Mouse (Mus musculus) megakaryocyte, adult 5-6 weeks (primary cell): ENCODE measurements around the gene Slc12a9. TPM values are rescaled to one million over a fixed set of nuclear protein-coding genes. Genes with fewer than 3 reads are reported as not detected.

Experiments
- ATAC-seq: 2 replicates; pipeline ENCODE4 v1.8.0; 2016; ENCODE audit warnings: mild to moderate bottlenecking, inconsistent platforms; ENCODE audit not compliant: poor library complexity, severe bottlenecking
- total RNA-seq, 2 experiments: library from RNA; stranded (forward) in 1 of 2; stranded (reverse) in 1 of 2; fragments of 153-499, 151-499 nt in 1 of 2; fragments of 221-1000, 200-1000 nt in 1 of 2; gene quantifications; 2 replicates each; pipeline versions ENCODE4 v1.2.3 to v1.2.4; 2015 to 2017

The Slc12a9 gene
- total RNA-seq (2015) (12.8 and 13.4 TPM in 2 replicates), total RNA-seq (2017) (20.9 and 21.6 TPM in 2 replicates)

GRCm38 (mm10) chr5:137333512-137334174 lies at the start of gene Slc12a9:
Gene Slc12a9, minus strand, starts transcription at chr5:137333597.
- ATAC-seq, result peak; percentile 95

DNA sequence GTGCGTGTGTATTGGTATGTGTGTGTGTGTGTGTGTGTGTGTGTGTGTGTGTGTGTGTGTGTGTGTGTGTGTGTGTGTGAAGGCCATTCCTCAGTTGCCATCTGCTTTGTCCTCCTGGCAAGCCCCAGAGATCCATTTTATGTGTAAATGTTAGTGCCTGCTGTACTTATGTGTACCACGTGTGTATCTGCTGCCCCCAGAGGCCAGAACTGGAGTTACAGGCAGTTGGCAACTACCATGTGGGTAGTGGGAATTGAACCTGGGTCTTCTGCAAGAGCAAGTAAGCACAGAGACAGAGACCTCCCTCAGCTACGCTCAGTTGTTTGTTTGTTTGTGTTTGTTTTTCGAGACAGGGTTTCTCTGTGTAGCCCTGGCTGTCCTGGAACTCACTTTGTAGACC lies 47.8 kb upstream of the Slc12a9 start:
- peak; percentile 47; the same call in 1 of the 2 replicates for ATAC-seq

DNA sequence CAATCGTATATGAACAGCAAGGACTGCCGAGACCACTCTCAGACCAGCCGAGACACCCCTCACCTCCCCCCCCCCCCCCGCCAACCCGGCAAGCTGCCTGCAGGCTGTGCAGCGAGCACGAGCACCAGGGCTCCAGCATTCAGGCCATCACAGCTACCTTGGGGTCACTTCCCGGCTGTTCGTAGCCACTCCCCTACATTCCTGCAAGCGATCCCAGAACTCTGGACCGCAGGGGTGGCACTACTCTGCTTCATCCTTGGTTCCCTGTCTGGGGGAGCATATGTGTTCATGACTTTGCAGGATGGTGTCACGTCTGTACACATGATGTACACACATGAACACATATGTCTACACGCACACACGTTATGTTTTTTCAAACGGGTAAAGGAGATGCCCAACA lies 44.2 kb upstream of the Slc12a9 start:
- ATAC-seq, result no peak

DNA sequence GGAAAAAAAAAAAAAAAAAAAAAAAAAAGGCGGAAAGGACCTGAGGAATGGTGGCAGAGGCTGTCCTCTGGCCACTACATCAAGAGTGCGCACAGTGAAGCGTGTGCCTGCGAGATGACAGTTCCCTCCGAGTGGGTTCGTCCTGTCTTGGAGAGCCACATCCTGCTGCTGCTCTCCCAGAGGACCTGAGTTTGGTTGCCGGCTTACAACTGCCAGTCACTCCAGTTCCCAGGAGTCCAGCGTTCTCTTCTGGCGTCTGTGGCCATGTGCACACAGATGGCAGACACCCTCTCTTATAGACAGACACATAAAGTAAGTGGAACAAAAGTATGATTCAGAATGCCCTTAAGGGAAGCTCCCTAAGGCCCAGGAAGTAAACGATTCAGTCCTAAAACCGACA lies 43.8 kb upstream of the Slc12a9 start:
- ATAC-seq, result no peak

DNA sequence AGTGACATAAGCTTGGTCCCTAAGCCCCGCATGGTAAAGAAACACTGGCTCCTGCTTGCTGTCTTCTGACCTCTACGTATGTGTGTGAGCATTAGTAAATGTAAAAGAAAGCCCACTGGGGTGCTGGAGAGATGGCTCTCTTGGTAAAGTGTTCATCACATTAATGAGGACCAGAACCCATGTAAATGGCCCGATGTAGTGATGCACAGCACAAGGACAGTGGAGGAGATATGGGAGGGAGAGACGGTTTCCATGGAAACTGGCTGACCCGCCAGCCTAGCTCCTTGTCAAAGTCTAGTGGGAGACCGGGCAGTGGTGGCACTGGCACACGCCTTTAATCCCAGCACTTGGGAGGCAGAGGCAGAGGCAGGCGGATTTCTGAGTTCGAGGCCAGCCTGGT lies 43.3 kb upstream of the Slc12a9 start:
- ATAC-seq, result no peak

- no peak for ATAC-seq
Measured at GRCm38 (mm10) chr5:137376198-137376597, 42.8 kb upstream of the Slc12a9 start.

DNA sequence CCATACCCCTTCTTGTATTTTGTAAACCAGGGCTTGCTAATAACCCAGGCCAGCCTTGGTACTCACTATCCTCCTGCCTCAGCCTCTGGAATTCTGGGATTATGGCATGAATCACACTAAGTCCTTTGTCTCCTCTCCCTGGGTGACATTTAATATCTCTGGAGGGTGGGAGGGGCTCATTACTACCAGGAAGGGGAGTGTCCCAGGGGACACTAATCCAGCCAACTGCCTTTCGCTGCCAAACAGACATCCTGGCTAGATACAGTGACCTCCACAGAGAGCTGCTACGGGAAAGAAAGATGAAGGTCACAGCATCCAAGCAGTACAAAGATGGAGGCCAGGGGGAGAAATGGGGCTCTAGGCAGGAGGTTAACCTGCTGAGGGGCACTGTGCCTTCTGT lies 42.2 kb upstream of the Slc12a9 start:
- no peak for ATAC-seq

DNA sequence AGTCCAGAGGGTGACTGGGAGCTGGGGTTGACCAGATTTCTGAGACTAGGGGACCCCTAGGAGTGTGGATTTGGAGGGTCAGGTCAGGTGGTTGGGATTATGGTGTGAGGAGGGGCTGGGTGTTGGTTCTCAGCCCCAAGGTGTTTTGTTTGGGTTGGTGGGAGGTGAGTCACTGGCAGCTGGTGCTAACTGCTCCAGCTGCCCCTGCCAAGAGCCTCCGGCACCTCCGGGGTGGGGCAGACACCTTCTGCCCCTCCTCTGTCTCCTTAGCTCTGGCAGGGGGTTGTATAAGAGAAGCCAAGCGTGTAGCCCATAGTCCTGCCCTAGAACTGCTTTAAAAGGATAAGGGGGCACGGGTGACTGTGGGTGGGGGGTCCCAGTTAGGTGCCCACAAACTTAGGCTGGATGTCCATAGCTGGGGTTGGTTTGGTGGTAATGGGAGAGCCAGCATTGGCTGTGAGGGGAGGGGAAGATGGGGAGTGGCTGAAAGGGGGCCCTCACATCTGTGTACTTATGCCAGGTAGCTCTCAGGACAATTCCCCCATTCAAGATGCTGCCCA lies 41.2 kb upstream of the Slc12a9 start:
- ATAC-seq, result no peak

- no peak for ATAC-seq
Measured at GRCm38 (mm10) chr5:137373371-137373950, 40.1 kb upstream of the Slc12a9 start.

DNA sequence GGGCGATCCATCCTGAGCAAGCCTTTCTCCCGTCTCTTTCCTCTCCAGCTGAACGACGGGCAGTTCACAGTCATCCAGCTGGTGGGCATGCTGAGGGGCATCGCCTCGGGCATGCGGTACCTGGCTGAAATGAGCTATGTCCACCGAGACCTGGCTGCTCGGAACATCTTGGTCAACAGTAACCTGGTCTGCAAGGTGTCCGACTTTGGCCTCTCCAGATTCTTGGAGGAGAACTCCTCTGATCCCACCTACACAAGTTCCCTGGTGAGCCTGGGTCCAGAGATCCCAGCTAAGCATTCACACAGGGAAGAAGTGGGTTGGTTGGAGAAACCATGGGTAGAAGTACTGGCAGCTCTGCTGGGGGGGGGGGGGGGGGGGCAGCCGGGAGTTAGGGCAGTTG lies 36.3 kb upstream of the Slc12a9 start:
- ATAC-seq, result no peak

DNA sequence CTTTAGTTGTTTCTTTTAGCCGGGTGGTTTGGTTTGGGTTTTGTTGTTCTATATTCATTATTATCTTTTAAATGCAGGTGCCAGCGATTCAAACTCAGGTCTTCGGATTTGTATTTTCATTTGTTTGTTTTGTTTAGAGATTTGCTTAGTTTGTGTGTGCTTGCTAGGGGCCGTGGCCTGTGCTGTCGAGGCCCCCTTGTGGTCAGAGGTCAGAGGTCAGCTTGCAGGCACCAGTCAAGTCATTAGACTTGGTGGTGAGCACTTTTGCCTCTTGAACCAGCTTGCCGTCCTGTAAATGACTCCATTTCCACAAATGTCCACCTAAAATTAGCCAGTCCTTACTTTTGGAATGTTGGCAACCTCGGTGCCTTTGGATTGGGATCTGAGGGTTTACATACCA lies 25.0 kb upstream of the Slc12a9 start:
- no peak for ATAC-seq

GRCm38 (mm10) chr5:137354091-137354490 lies 20.7 kb upstream of the Slc12a9 start:
- ATAC-seq, result no peak

DNA sequence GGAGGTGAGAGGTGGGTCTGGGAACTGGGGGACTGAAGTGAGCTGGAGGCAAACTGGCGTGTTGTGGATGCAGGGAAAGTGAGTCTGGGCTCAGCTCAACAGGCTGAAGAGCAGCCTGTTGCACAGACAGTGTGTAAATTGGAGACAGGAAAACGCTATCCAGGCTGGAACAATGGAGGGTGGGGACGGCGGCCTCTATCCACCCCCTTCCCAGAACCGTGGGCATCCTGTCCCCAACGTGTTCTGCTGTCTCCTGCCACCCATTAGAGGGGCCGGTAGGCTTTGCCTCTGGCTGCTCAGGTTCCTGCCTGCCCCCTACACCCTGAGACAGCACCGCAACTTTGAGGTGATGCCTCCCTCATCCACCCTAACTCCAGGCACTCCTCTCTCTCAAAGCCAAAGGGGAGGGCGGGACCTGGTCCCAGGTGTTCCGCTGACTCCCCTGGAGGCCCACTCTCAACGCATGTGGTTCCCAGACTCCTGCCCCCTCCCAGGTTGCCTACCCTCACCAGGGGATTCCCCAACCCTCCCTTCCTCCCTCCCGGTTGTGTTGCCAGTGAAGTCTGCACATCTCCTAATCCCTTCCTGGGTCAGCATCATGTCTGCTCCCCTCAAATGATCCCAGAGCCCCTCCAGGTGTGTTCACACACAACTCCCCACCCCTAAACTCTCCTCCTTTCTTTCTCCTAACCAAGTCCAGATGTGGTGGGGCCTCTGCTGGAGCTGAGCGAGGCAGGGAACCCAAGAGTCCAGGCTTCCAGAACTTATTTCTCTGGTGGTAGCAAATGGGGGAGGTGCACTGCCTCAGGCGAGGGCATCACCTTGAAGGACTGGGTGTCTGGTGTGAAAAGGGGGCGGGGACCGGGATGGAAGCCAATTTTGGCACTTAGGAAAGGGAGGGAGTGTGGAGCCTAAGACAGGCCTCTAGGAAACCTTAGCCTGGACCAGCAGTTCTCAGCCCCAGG lies 18.9 kb upstream of the Slc12a9 start:
- no peak for ATAC-seq

DNA sequence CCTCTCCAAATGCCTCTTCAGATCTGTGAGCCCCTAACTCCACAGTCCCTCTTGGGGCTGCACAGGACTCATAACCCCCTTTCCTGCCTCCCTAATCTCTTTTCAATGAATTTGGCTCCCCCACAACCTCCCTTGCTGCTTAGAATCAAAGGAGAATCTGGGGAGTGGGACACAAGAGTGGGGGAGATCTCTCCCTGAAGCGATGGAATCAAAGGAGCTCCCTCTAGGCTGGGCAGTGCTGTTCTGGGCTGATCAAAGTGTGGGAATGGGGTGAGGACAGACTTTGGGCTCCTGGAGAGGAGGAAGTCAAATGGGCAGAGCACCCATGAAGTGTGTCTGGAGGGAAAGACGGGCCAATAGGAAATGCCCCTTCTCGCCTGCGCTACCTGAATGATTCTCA lies 18.0 kb upstream of the Slc12a9 start:
- ATAC-seq, result no peak

DNA sequence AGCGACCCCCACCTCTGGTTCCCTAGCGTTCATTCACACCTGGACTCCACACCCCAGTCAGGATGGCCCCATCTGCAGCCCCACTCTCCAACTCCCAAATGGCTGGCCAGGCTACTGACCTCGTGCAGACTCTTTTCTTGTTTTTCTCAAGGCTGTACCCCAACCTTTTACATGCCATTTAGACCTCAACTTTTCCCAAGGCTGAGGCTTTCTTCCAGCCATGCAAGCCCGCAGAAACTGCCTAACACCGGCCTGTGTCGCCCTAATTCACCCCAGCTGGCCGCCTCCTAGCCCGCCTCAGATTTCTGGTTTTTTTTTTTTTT lies 17.6 kb upstream of the Slc12a9 start:
- ATAC-seq, result no peak

- no peak for ATAC-seq
Measured at GRCm38 (mm10) chr5:137350205-137351057, 17.0 kb upstream of the Slc12a9 start.

GRCm38 (mm10) chr5:137349384-137350204 lies 16.2 kb upstream of the Slc12a9 start, which contains the start of gene Ephb4:
Gene Ephb4, plus strand, starts transcription at chr5:137350109.
- ATAC-seq, result no peak

- no peak for ATAC-seq
Measured at GRCm38 (mm10) chr5:137348482-137349383, 15.3 kb upstream of the Slc12a9 start.

GRCm38 (mm10) chr5:137347856-137348255 lies 14.5 kb upstream of the Slc12a9 start:
- no peak for ATAC-seq
